Mouse (Mus musculus) left cerebral cortex, adult 18-20 months (tissue): ENCODE measurements at regions not wholly inside any gene's neighbourhood (a gene's known extent, or its start where the extent isn't known, plus 50 kb on each side); places are given as distances from the start of the nearest gene placed in this dataset.

Experiments used
- DNase-seq, 2 experiments: peaks; one replicate each; pipeline ENCODE4 v3.0.0; 2021 to 2022; ENCODE audit warnings: low spot score in 2 of 2, mixed read lengths in 1 of 2

GRCm38 (mm10) chr11:38886466-38886865 lies 1650.7 kb upstream of the Tenm2 start:
- no peak for DNase-seq

DNA sequence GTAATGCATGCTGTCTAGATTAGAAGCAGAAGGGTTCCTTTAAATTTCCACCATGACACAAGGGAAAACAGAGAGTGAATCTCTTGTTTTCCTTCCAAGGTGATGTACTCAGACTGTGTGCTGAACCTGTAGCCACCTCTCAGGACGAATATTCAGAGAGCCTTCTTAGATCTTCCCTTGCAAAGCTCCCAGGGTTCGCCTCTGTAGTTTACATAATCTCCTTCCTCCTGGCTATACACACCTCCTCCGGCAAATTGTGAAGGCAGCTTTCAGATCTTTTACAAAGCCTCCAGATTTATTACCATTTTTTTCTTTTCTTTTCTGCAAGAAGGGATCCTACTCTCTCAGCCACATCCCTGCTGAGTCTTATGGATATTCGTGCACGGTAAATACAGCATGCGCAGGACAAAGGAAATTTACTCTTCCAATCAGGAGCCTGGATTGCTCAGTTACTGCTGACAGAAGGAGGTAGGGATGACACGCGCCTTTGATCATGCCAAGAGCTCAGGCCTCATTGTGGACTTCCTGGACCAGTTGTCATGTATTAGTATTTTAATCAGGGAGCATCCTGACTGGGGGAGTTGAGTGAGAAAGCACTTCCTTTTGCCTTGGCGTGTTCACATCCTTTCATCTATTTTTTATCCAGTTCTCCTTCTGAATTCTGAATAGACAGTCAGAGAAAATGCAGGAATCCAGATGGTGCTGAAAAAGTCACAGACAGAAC lies 1626.0 kb upstream of the Tenm2 start:
- DNase-seq: peak; percentile 28 to 56

- DNase-seq: no peak
These were observed 1620.9 kb upstream of the Tenm2 start for GRCm38 (mm10) chr11:38856645-38857044.

DNA sequence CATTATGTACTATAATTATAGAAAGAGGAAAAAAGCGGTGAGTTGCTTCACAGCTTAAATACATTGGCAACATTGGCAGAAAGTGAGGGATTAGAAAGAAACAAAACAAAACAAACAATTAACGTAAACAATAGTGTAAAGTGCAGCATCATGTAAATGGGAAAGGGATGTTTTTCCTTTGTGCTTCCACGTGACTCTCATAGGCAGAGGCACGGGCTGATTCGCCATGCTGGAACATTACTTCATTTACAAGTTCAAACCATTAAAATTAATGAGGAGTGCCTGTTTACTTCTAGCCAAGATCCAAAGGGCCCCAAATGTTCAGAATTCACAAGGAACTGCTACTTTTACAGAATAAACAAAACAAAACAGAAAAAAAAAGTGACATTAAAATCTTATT lies 1593.4 kb upstream of the Tenm2 start:
- DNase-seq: no peak

DNA sequence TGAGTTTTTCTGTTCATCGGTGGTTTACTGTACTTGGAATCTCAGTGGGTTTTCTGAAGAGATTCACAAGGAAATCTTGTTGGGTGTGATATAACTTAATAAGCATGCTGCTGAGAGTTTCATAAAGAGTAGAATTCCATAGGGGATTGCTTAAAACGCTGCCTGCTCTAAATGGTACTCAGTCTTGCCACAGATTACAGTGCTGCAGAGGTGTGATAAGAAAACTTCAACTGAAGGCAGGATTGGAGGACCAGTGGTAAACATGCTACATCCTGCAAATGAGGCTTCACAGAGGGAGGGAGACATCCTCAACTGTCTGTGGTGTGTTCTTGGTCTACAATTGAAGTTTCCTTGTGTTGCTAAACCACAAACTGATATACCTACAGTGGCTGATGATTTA lies 1592.6 kb upstream of the Tenm2 start:
- DNase-seq: no peak

GRCm38 (mm10) chr11:38825172-38825753 lies 1589.5 kb upstream of the Tenm2 start:
- no peak for DNase-seq

DNA sequence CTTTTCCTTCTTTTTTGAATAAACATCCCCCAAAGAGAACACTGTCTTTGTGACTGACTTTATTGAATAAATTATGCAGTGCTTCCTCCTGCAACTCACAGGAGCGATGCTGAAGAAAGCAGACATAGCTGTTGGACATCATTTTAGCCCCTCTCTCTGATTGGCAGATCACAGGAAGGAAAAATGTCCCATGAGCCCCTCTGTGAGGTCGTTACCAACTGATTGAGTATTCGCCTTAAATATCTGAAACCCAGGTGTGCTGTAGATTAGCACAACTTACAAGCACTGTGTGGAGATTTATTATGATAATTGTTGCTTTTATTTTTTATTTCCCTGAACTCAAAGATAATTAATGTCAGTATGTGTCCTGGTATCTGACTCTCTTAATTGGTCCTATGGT lies 1582.4 kb upstream of the Tenm2 start:
- DNase-seq: no peak

- DNase-seq: no peak
These were observed 1547.8 kb upstream of the Tenm2 start for GRCm38 (mm10) chr11:38783548-38783947.

- no peak for DNase-seq
These were observed 1543.8 kb upstream of the Tenm2 start for GRCm38 (mm10) chr11:38779585-38779984.

DNA sequence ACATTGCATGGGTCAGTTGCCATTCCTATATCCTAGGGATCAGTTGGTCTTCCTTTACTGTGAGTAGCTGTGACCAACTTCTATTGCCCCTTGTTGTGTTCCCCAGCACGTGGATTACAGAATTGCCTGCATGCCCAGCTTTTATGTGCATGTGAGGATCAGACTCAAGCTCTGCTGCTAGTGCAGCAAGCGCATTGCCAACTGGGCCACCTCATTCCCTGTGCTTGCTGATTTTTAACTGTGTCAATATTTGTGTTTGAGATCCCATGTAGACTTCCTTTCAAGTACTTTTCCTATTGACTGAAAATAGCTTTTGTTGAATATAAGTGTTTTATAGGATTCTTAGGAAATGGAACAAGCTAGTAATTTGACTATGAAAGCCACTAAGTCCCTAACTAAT lies 1526.5 kb upstream of the Tenm2 start:
- no peak for DNase-seq

DNA sequence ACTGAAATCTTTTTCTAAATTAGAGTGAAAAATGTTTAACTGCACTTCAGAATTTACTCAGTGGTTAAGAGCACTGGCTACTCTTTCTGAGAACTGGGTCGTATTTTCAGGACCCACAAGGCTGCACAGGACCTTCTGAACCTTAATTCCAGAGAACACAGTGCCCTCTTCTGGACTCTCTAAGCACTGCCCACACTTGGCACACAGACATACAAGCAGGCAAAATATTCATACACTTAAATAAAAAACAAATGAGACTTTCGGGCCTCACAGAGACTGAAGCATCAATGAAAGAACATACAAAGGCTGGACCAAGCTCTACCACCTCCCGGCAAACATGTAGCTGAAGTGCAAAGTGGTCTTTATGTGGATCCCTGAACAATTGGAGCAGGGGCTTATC lies 1511.8 kb upstream of the Tenm2 start:
- peak; percentile 31 to 39 for DNase-seq

- DNase-seq: no peak
These were observed 1493.3 kb upstream of the Tenm2 start for GRCm38 (mm10) chr11:38729101-38729500.

DNA sequence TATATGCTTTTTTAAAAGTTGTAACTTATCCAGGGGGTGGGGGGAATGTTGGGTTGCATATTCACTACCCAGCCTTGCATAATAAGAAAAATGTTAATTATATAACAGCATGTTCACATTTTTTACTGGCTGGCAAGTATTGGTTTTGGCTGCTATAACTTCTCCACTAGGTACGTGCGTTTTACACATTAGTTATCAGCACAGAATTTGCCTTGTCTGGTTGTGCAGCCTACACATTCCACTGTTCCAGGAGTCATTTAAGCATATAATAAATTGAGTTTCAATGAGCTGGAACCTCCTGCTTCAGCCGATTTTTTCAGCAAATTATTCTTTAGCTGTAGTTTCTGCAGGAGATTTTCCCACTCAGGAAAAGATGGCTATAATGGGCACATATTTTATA lies 1479.9 kb upstream of the Tenm2 start:
- no peak for DNase-seq

- no peak for DNase-seq
These were observed 1445.5 kb upstream of the Tenm2 start for GRCm38 (mm10) chr11:38681264-38681663.

- DNase-seq: peak in 1 of 2 experiments; percentile 2
These were observed 1437.7 kb upstream of the Tenm2 start for GRCm38 (mm10) chr11:38673367-38674056.
